Mouse (Mus musculus) CH12.LX (cell line): Measurements from ENCODE around the gene Pfn1.

Experiments
- CHD2 ChIP-seq: IDR thresholded peaks from 2 replicates; pipeline ENCODE4 v1.6.1; 2011; ENCODE audit warnings: low read length, improper control_type of control experiment
- CTCF ChIP-seq, 2 experiments: IDR thresholded peaks in 1 of 2; conservative IDR thresholded peaks in 1 of 2; 2 replicates each; pipeline ENCODE4 v1.5.1; 2011 to 2012; ENCODE audit warnings: low read depth in 2 of 2, low read length in 2 of 2, improper control_type of control experiment in 1 of 2, inconsistent platforms in 1 of 2, mild to moderate bottlenecking in 1 of 2, moderate library complexity in 1 of 2
- E2F4 ChIP-seq: IDR thresholded peaks from 2 replicates; pipeline ENCODE4 v1.6.1; 2011; ENCODE audit warnings: low read depth, low read length, improper control_type of control experiment; ENCODE audit not compliant: insufficient replicate concordance
- EP300 ChIP-seq: IDR thresholded peaks from 2 replicates; pipeline ENCODE4 v1.6.1; 2011; ENCODE audit warnings: low read length, improper control_type of control experiment
- MAZ ChIP-seq: IDR thresholded peaks from 2 replicates; pipeline ENCODE4 v1.6.1; 2012; ENCODE audit warnings: low read depth, mild to moderate bottlenecking, inconsistent platforms, low read length, improper control_type of control experiment, moderate library complexity
- MYC ChIP-seq: IDR thresholded peaks from 2 replicates; pipeline ENCODE4 v1.6.1; 2011; ENCODE audit warnings: low read depth, mild to moderate bottlenecking, improper control_type of control experiment, low read length
- NRF1 ChIP-seq: IDR thresholded peaks from 2 replicates; pipeline ENCODE4 v1.6.1; 2014; ENCODE audit warnings: low read depth, mild to moderate bottlenecking, inconsistent platforms, low read length, improper control_type of control experiment, moderate library complexity
- POLR2A ChIP-seq: IDR thresholded peaks from 2 replicates; pipeline ENCODE4 v1.6.1; 2011; ENCODE audit warnings: low read depth, mild to moderate bottlenecking, improper control_type of control experiment, low read length
- TBP ChIP-seq: conservative IDR thresholded peaks from 2 replicates; pipeline ENCODE4 v1.6.1; 2011; ENCODE audit warnings: low read depth, low read length, improper control_type of control experiment
- TCF12 ChIP-seq: IDR thresholded peaks from 2 replicates; pipeline ENCODE4 v1.6.1; 2014; ENCODE audit warnings: low read depth, mild to moderate bottlenecking, inconsistent platforms, low read length, improper control_type of control experiment
- USF1 ChIP-seq: IDR thresholded peaks from 2 replicates; pipeline ENCODE4 v1.6.1; 2014; ENCODE audit warnings: low read depth, mild to moderate bottlenecking, inconsistent platforms, low read length, improper control_type of control experiment
- ZKSCAN1 ChIP-seq: IDR thresholded peaks from 2 replicates; pipeline ENCODE4 v1.6.1; 2012; ENCODE audit warnings: low read depth, inconsistent platforms, low read length, improper control_type of control experiment, borderline replicate concordance

DNA sequence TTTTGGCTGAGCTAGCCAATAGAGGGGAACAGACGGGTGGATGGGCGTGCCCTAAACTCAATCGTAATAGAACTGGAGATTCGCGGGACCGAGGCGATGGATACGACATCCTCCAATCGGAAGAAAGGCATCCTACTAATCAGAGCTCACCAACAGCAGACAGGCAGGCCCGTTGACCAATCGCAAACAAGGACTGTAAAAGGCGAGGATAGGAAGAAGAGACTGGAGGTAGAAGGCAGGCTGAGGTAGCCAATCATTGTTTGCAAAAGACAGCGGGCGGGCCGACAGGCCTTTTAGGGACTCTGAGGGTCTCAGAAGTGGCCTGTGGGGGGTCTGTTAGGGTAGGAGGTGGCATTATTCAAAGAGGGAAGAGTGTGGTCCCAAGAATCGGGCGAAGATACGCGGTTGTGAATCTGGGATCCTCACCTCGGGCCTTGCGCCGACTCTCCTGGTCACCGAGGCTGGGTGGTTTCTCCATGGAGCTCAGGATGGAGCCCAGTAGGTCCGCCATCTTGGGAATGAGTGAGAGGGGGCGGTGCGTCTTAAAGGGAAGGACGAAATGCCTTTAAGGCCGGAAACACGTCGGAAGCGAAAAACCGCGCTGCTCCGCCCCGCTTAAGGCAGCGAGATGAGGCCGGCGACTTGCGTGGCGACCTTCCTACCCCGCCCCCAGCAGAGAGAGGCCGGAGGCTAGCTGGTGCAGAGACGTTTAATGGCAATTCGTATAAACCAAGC is 14.5 kb upstream of the Pfn1 start, which contains the start of gene Spag7:
- no peak for TF ChIP-seq CTCF (conservative IDR thresholded peaks at IDR 0.05 in 1 of 2, IDR thresholded peaks at IDR 0.05 in 1 of 2; ENCODE audit: low read depth in 2 of 2, low read length in 2 of 2)
- TF ChIP-seq ZKSCAN1, result no peak
- peak; percentile 83 for TF ChIP-seq POLR2A
- TF ChIP-seq CHD2, result peak; percentile 98
- no peak for TF ChIP-seq USF1
- peak; percentile 48 for TF ChIP-seq NRF1
- peak; percentile 84; the same call in 1 of the 2 replicates for TF ChIP-seq E2F4
- TF ChIP-seq TCF12, result peak; percentile 75
- peak; percentile 21; the same call in 1 of the 2 replicates for TF ChIP-seq MAZ
- TF ChIP-seq MYC, result peak; percentile 86
- no peak for TF ChIP-seq EP300
- TF ChIP-seq TBP, result peak; percentile 90
